Mouse (Mus musculus): ENCODE measurements around the gene Lysmd1.

DNA sequence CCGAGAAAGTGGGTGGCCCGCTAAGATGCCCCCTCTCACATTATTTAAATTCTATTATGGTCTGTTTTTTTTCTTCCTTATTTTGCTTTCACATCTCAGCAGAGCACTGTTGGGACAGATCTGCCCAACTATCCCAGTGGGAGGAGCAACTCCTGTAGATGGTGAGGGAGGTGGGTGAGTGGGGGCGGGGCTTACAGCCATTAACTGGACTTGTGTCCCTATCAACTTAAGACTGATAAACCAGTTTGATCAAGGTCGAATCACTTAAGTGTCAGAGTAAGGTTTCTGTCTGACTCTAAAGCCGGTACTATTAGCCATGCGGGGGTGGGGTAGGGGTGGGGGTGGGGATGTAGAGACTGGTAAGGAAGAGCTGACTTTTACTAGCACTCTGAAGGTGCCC, 1.1 kb downstream of the Lysmd1 start:
- TF ChIP-seq ZNF384 (IDR thresholded peaks at IDR 0.05; ENCODE audit: low read depth, low read length): no peak
- TF ChIP-seq ZC3H11A (IDR thresholded peaks at IDR 0.05; ENCODE audit: borderline replicate concordance, low read depth, low read length): no peak
